Mouse (Mus musculus) kidney, adult 2 months (tissue): ENCODE results near the gene Ttc23l.

Source experiments
- CTCF ChIP-seq: fragments of 200-500 bp; conservative IDR thresholded peaks from 2 replicates; pipeline ENCODE4 v1.5.1; 2011; ENCODE audit warnings: low read depth, mild to moderate bottlenecking, control low read depth, low read length, moderate library complexity, mixed read lengths; ENCODE audit not compliant: insufficient read depth, insufficient read length
- POLR2A ChIP-seq: fragments of 200-500 bp; IDR thresholded peaks from one replicate; pipeline ENCODE4 v1.6.1; 2011; ENCODE audit warnings: low read depth, low read length, control low read depth

DNA sequence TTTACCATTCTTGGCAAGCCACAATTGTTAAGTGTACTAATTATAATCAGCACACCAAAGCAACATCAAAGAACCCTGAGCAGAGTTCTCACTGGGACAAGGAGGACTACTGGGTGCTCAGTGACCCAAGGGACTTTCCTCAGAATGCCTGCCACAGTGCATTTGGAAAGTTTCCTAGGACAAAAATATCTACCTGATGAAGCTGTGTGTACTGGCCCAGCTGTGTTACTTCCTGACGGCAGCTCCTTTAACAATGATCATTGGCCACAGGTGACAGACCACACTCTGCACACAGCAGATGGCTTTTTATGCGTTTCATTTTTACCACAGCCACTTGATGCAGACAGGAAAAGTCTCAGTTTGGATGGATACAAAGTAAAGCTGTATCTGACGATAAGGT, 20.7 kb upstream of the Ttc23l start:
- TF ChIP-seq CTCF, result no peak
- no peak for TF ChIP-seq POLR2A
